9 mouse cellular contexts compared by ENCODE assay signal in the genomic region with DNA sequence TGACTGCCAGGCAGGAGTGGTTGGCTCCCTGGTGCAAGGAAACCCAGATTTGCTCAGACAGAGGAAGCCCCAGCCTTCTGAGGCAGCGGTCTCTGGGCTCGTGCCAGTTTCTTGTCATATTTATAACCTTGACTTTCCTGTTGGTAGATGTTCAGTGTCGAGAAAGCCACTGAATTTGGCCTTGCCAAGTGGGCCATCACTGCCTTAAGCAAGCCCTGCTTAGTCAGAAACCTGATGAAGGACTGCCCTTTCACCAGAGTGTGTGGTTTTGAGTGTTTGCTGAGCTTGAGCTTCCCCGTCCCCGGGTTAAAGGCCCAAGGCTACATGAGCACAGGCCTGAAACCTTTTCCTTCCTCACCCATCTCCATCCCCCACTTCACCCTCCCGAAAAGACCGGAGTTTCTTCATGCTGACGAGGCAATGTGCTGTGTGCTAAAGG.
DNase-seq lines count a peak whose midpoint lies in the region; ATAC-seq and TF ChIP-seq lines count a peak whose summit lies in the region.
"Had no signal": no experiment of that assay in that cellular context is flagged by ENCODE, and none has a peak within 500 bp of the region (broad histone marks: within the 10 kb centered on the region; RNA-seq: fewer than 3 reads in every experiment).

No protein-coding gene starts in this region.

- no peak for ATAC-seq in intestine, embryonic 15.5 days
- ATAC-seq in intestine, postnatal 0 days, result no peak; the same call in 1 of the 2 replicates
- no peak for ATAC-seq in heart, embryonic 12.5 days (ENCODE audit: insufficient number of reproducible peaks, low FRiP score)
- ATAC-seq in liver, embryonic 13.5 days (ENCODE audit: low read depth), result peak; percentile 45; the same call in 1 of the 2 replicates
- ATAC-seq in hindbrain, postnatal 0 days, result no peak

- H3K4me3 ChIP-seq in intestine, embryonic 15.5 days (replicated peaks), result no peak overlapping the region
- H3K4me3 ChIP-seq in intestine, postnatal 0 days (ENCODE audit: low read depth, low read length), result no peak overlapping the region
- no peak overlapping the region for H3K4me3 ChIP-seq in heart, embryonic 12.5 days
- no peak overlapping the region for H3K4me3 ChIP-seq in liver, embryonic 13.5 days (replicated peaks)
- no peak overlapping the region for H3K4me3 ChIP-seq in hindbrain, postnatal 0 days (ENCODE audit: low read length)
- H3K4me3 ChIP-seq: erythroblast, embryonic 14.5 days had no signal

- H3K9me3 ChIP-seq in intestine, embryonic 15.5 days, result no peaks in the 10 kb centered on the region
- H3K9me3 ChIP-seq in intestine, postnatal 0 days (ENCODE audit: control insufficient read depth), result no peaks in the 10 kb centered on the region
- no peaks in the 10 kb centered on the region for H3K9me3 ChIP-seq in heart, embryonic 12.5 days (replicated peaks)
- no peaks in the 10 kb centered on the region for H3K9me3 ChIP-seq in liver, embryonic 13.5 days (replicated peaks)
- H3K9me3 ChIP-seq in hindbrain, postnatal 0 days (ENCODE audit: low read length), result no peaks in the 10 kb centered on the region

- H3K4me1 ChIP-seq in intestine, embryonic 15.5 days (replicated peaks), result no peaks in the 10 kb centered on the region
- H3K4me1 ChIP-seq in intestine, postnatal 0 days (replicated peaks; ENCODE audit: control insufficient read depth, insufficient read depth, low read length), result peaks cover 3% of the 10 kb centered on the region; the same call in 1 of the 2 replicates
- peaks cover 23% of the 10 kb centered on the region for H3K4me1 ChIP-seq in heart, embryonic 12.5 days (replicated peaks)
- H3K4me1 ChIP-seq in liver, embryonic 13.5 days (replicated peaks), result peaks cover 15% of the 10 kb centered on the region
- no peaks in the 10 kb centered on the region for H3K4me1 ChIP-seq in hindbrain, postnatal 0 days (ENCODE audit: insufficient read depth, low read length)

- H3K27me3 ChIP-seq in intestine, embryonic 15.5 days (replicated peaks), result no peaks in the 10 kb centered on the region
- H3K27me3 ChIP-seq in intestine, postnatal 0 days (replicated peaks; ENCODE audit: control insufficient read depth, insufficient read depth, low read length), result no peaks in the 10 kb centered on the region
- no peaks in the 10 kb centered on the region for H3K27me3 ChIP-seq in heart, embryonic 12.5 days (replicated peaks)
- H3K27me3 ChIP-seq in liver, embryonic 13.5 days, result no peaks in the 10 kb centered on the region
- H3K27me3 ChIP-seq in hindbrain, postnatal 0 days (ENCODE audit: insufficient read depth, low read length), result no peaks in the 10 kb centered on the region

- no peak for DNase-seq in liver, embryonic 13.5 days
- peak; percentile 52 for DNase-seq in skeletal muscle tissue, adult 2 months (ENCODE audit: low read depth, low spot score)
- DNase-seq in frontal cortex, postnatal 25 days (ENCODE audit: low spot score in 2 of 2), result no peak
- no peak for DNase-seq in cerebellum, postnatal 36 days
- DNase-seq in hindbrain, postnatal 0 days (ENCODE audit: low spot score), result no peak

- H3K9ac ChIP-seq in intestine, embryonic 15.5 days, result no peak overlapping the region
- H3K9ac ChIP-seq in intestine, postnatal 0 days (ENCODE audit: low read depth, low read length), result no peak overlapping the region
- no peak overlapping the region for H3K9ac ChIP-seq in heart, embryonic 12.5 days
- no peak overlapping the region for H3K9ac ChIP-seq in liver, embryonic 13.5 days
- no peak overlapping the region for H3K9ac ChIP-seq in hindbrain, postnatal 0 days (replicated peaks; ENCODE audit: low read length)

- H3K36me3 ChIP-seq in intestine, embryonic 15.5 days, result no peaks in the 10 kb centered on the region
- peaks cover 14% of the 10 kb centered on the region; the same call in 1 of the 2 replicates for H3K36me3 ChIP-seq in intestine, postnatal 0 days (ENCODE audit: control insufficient read depth, insufficient read depth)
- peaks cover 26% of the 10 kb centered on the region for H3K36me3 ChIP-seq in heart, embryonic 12.5 days
- 0 out of 2 replicates have a peak, but pooled peaks cover 5% of the 10 kb centered on the region for H3K36me3 ChIP-seq in liver, embryonic 13.5 days
- no peaks in the 10 kb centered on the region for H3K36me3 ChIP-seq in hindbrain, postnatal 0 days (ENCODE audit: insufficient read depth, low read length)

- no peak overlapping the region for H3K4me2 ChIP-seq in intestine, embryonic 15.5 days (replicated peaks)
- H3K4me2 ChIP-seq in intestine, postnatal 0 days (replicated peaks; ENCODE audit: low read depth), result no peak overlapping the region
- no peak overlapping the region for H3K4me2 ChIP-seq in heart, embryonic 12.5 days
- H3K4me2 ChIP-seq in liver, embryonic 13.5 days, result no peak overlapping the region
- H3K4me2 ChIP-seq in hindbrain, postnatal 0 days (ENCODE audit: low read depth, low read length), result no peak overlapping the region

- H3K27ac ChIP-seq in intestine, embryonic 15.5 days, result 0 out of 2 replicates have a peak overlapping the region, but pooled peaks have one; percentile 13
- H3K27ac ChIP-seq in intestine, postnatal 0 days (ENCODE audit: low read depth, low read length), result no peak overlapping the region
- peak overlapping the region; percentile 37; the same call in 1 of the 2 replicates for H3K27ac ChIP-seq in heart, embryonic 12.5 days (ENCODE audit: poor library complexity, severe bottlenecking)
- no peak overlapping the region for H3K27ac ChIP-seq in liver, embryonic 13.5 days
- no peak overlapping the region for H3K27ac ChIP-seq in hindbrain, postnatal 0 days

- WGBS in intestine, embryonic 15.5 days, result 66% methylated on average over 8 of the region's 8 CpGs
- 48% methylated on average over 8 of the region's 8 CpGs for WGBS in intestine, postnatal 0 days
- 74% methylated on average over 8 of the region's 8 CpGs for WGBS in heart, embryonic 12.5 days
- WGBS in liver, embryonic 13.5 days (ENCODE audit: insufficient replicate concordance), result 47% methylated on average over 8 of the region's 8 CpGs
- WGBS in hindbrain, postnatal 0 days, result 77% methylated on average over 8 of the region's 8 CpGs

- no peak for TF ChIP-seq CTCF in intestine, postnatal 0 days (IDR thresholded peaks at IDR 0.05; ENCODE audit: low read depth)
- TF ChIP-seq CTCF in hindbrain, postnatal 0 days (IDR thresholded peaks at IDR 0.05; ENCODE audit: low read depth), result no peak

Comparison
In these comparisons a context has a peak if more than half of its experiments do, and no peak if none do; other contexts are left out.
1. H3K27ac ChIP-seq: peak in intestine, embryonic 15.5 days (single experiment) and heart, embryonic 12.5 days (single experiment); none in intestine, postnatal 0 days (single experiment), liver, embryonic 13.5 days (single experiment) and hindbrain, postnatal 0 days (single experiment).